Mouse (Mus musculus) left cerebral cortex, postnatal 36 days (tissue): ENCODE measurements around the gene Olfr294. TPM values are rescaled to one million over a fixed set of nuclear protein-coding genes. Genes with fewer than 3 reads are reported as not detected.

ENCODE experiments used
- DNase-seq, 2 experiments: peaks; one replicate each; pipeline ENCODE4 v3.0.0; 2021 to 2022; ENCODE audit warnings: low spot score in 2 of 2, mixed read lengths in 1 of 2
- intact Hi-C: fragments of 180-260 bp; cut with DNase I; formaldehyde crosslinking; loops from one replicate; pipeline ENCODE4 v1.15.1; 2025
- total RNA-seq, 2 experiments: library from RNA; stranded (reverse); gene quantifications; 2 replicates each; pipeline ENCODE4 v1.2.3; 2021

The Olfr294 gene
- not detected for total RNA-seq

DNA sequence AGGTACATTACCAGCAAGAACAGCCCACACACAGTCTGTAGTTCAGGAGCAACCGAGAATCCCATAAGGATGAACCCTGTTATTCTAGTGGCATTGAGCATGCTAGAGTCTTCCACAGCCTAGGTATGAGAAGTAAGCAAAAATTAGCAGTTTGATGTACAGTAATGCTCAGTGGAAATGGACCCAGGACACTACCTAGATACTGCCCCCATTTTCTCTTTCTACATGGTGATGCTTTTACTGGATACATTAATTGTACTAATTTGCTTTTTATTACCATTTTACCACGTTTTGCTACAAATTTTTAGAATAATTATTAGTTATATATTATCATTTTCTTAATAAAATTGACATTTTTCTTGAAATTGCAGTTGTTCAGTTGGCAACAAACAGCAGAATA lies at the start of gene Olfr294:
TSS of gene Olfr294 (minus strand) at position 101 of the 400 bp plus-strand sequence.
- intact Hi-C loops, result no loop called here
- no peak for DNase-seq

GRCm38 (mm10) chr7:86648761-86649160 lies 32.3 kb upstream of the Olfr294 start, which contains the start of gene Olfr293:
Gene Olfr293, plus strand, starts transcription at chr7:86649061.
- intact Hi-C loops, result no loop called here
- no peak for DNase-seq

GRCm38 (mm10) chr7:86583562-86583961 lies 32.9 kb downstream of the Olfr294 start, which contains the start of gene Olfr295:
Gene Olfr295, plus strand, starts transcription at chr7:86583862.
- intact Hi-C loops, result no loop called here
- no peak for DNase-seq

Other genes starting within 250 kb of the Olfr294 start
- not detected for gene Olfr305, start 249.7 kb downstream of the Olfr294 start, total RNA-seq
- not detected for gene Olfr304, start 230.0 kb downstream of the Olfr294 start, total RNA-seq
- not detected for gene Olfr303, start 218.9 kb downstream of the Olfr294 start, total RNA-seq
- gene Olfr301, start 212.8 kb downstream of the Olfr294 start, total RNA-seq, result not detected
- gene Olfr299, start 156.7 kb downstream of the Olfr294 start, total RNA-seq, result not detected
- not detected for gene Olfr298, start 124.2 kb downstream of the Olfr294 start, total RNA-seq
- not detected for gene Olfr297, start 96.7 kb downstream of the Olfr294 start, total RNA-seq
- gene Olfr295, start 32.8 kb downstream of the Olfr294 start, total RNA-seq, result not detected
- gene Olfr293, start 32.4 kb upstream of the Olfr294 start, total RNA-seq, result not detected
- gene Olfr292, start 71.7 kb upstream of the Olfr294 start, total RNA-seq, result not detected
- gene Folh1, start 159.3 kb upstream of the Olfr294 start, total RNA-seq, result 1 to 10 TPM; 4.1 to 4.8 TPM
- not detected for gene Vmn2r77, start 178.4 kb upstream of the Olfr294 start, total RNA-seq